Mouse (Mus musculus) forebrain, postnatal 0 days (tissue): ENCODE measurements at regions not wholly inside any gene's neighbourhood (a gene's known extent, or its start where the extent isn't known, plus 50 kb on each side); places are given as distances from the start of the nearest gene placed in this dataset.

Source experiments
- ATAC-seq: fragments of 200-750 bp; cut with Nextera tagmentation; 2 replicates; pipeline ENCODE4 v1.8.0; 2017; ENCODE audit warnings: mild to moderate bottlenecking, moderate library complexity
- DNase-seq: peaks from one replicate; pipeline ENCODE4 v3.0.0-alpha.2; 2015
- H3K27ac ChIP-seq: fragments of 300-500 bp; sonication (generic); 2 replicates; pipeline ENCODE4 v1.5.1; 2014; ENCODE audit warnings: low read depth, mild to moderate bottlenecking, antibody characterized with exemption, low read length, moderate library complexity, mixed read lengths
- H3K27me3 ChIP-seq: fragments of 300-500 bp; sonication (generic); 2 replicates; pipeline ENCODE4 v1.6.1; 2014; ENCODE audit warnings: mild to moderate bottlenecking, low read length, mixed read lengths; ENCODE audit not compliant: insufficient read depth
- H3K36me3 ChIP-seq: fragments of 300-500 bp; sonication (generic); 2 replicates; pipeline ENCODE4 v1.6.1; 2014; ENCODE audit warnings: mild to moderate bottlenecking, moderate library complexity; ENCODE audit not compliant: insufficient read depth
- H3K4me1 ChIP-seq: fragments of 300-500 bp; sonication (generic); 2 replicates; pipeline ENCODE4 v1.6.1; 2014; ENCODE audit warnings: antibody characterized with exemption; ENCODE audit not compliant: insufficient read depth
- H3K4me2 ChIP-seq: fragments of 300-500 bp; sonication (generic); 2 replicates; pipeline ENCODE4 v1.6.1; 2014; ENCODE audit warnings: low read depth, mild to moderate bottlenecking, moderate library complexity
- H3K4me3 ChIP-seq: fragments of 300-500 bp; sonication (generic); 2 replicates; pipeline ENCODE4 v1.5.1; 2014; ENCODE audit warnings: low read depth, low read length, mixed read lengths
- H3K9ac ChIP-seq: fragments of 300-500 bp; sonication (generic); 2 replicates; pipeline ENCODE4 v1.6.1; 2014; ENCODE audit warnings: mild to moderate bottlenecking
- H3K9me3 ChIP-seq: fragments of 300-500 bp; sonication (generic); 2 replicates; pipeline ENCODE4 v1.6.1; 2016; ENCODE audit warnings: low read length
- CTCF ChIP-seq: sonication (generic); IDR thresholded peaks from 2 replicates; pipeline ENCODE4 v1.5.1; 2016; ENCODE audit warnings: antibody characterized with exemption, control low read depth, low read depth
- WGBS: fragments of 180-500 bp; shearing (Covaris S2); extraction: QIAGEN DNeasy Blood & Tissue Kit; methylation state at CpG from one replicate; pipeline ENCODE4 v1.1.7; 2014; 5-methylcytosine and 5-hydroxymethylcytosine counted together

- Histone ChIP-seq H3K9me3 (no peaks in the 10 kb centered on the region), H3K4me3 (no peak overlapping the region), H3K36me3 (no peaks in the 10 kb centered on the region), H3K4me1 (no peaks in the 10 kb centered on the region), H3K27me3 (no peaks in the 10 kb centered on the region), H3K4me2 (no peak overlapping the region), H3K27ac (no peak overlapping the region), H3K9ac (no peak overlapping the region)
- DNase-seq (no peak), ATAC-seq (no peak)
- no peak for TF ChIP-seq CTCF
- WGBS: 79% methylated on average over 2 of the region's 2 CpGs
These were observed 136.5 kb upstream of the A730009L09Rik start for GRCm38 (mm10) chr16:84378461-84378860.

DNA sequence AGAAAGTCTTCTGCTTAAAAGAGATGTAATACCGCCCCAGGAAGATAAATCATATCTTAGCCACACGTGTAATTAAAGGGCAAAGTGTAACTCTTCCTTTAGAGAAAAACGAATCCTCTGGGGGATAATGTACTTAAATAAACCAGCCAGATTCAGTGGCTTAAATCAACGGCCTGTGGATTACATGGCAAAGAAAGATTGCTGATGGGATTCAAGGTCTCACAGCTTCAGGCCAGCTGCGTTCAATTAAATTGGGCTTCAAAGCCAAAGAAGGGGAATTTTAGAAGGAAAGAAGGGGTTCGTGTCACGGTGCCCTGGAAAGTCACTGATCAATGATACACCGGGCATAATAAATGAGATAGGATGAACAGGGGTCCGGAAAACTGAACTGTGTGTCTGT, 123.2 kb upstream of the A730009L09Rik start:
- no peaks in the 10 kb centered on the region for H3K27me3 ChIP-seq
- no peak for ATAC-seq
- WGBS: 78% methylated on average over 9 of the region's 9 CpGs
- no peak overlapping the region for H3K27ac ChIP-seq
- H3K4me3 ChIP-seq: no peak overlapping the region
- H3K4me1 ChIP-seq: no peaks in the 10 kb centered on the region
- no peak overlapping the region for H3K9ac ChIP-seq
- no peaks in the 10 kb centered on the region for H3K9me3 ChIP-seq
- H3K4me2 ChIP-seq: no peak overlapping the region
- DNase-seq: no peak
- no peaks in the 10 kb centered on the region for H3K36me3 ChIP-seq
- no peak for TF ChIP-seq CTCF

DNA sequence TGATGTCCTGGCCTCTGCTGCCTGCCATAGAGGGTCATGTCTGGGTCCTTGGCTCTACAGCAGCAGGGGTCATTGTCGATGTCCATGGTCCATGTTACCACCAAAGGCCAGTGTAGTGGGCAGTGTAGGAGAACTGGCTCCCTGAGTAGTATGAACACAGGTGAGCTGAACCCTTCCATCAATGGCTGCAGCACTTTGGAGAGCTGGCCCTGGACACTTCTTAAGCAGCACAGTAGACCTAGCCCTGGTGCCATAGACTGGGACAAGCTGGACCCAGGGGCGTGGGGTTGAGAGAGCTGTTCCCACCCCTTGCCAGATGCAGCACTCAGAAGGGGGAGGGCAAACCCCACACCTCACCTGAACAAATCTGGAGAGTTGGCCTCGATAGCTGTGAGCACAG, 120.0 kb upstream of the A730009L09Rik start:
- Histone ChIP-seq H3K4me2 (no peak overlapping the region), H3K27me3 (no peaks in the 10 kb centered on the region), H3K36me3 (no peaks in the 10 kb centered on the region), H3K27ac (no peak overlapping the region), H3K4me1 (no peaks in the 10 kb centered on the region), H3K4me3 (no peak overlapping the region), H3K9ac (no peak overlapping the region), H3K9me3 (no peaks in the 10 kb centered on the region)
- no peak for TF ChIP-seq CTCF
- 83% methylated on average over 3 of the region's 3 CpGs for WGBS
- ATAC-seq: no peak
- no peak for DNase-seq

DNA sequence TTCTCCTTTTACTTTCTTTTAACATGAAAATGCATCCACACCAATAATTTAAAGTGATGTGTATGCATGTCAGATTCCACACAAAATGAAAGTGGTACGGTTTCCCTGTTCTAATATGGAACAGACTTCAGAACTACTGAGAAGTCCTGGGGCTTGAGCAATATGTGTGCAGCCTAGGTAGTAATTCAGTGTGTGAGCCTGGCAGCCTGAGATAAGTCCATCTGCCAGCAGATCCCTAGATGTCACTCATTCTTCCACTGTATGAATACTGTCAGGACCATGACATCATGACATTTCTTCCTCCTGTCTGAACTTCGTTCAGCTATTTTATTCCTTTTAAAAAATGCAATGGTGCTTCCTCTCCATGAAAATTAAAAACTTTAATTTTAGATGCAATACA, 93.3 kb upstream of the A730009L09Rik start:
- Histone ChIP-seq H3K9me3 (no peaks in the 10 kb centered on the region), H3K27me3 (no peaks in the 10 kb centered on the region), H3K4me1 (no peaks in the 10 kb centered on the region), H3K27ac (no peak overlapping the region), H3K36me3 (no peaks in the 10 kb centered on the region), H3K4me2 (no peak overlapping the region), H3K4me3 (no peak overlapping the region), H3K9ac (no peak overlapping the region)
- 91% methylated on average over 2 of the region's 2 CpGs for WGBS
- DNase-seq (no peak), ATAC-seq (no peak)
- TF ChIP-seq CTCF: no peak

DNA sequence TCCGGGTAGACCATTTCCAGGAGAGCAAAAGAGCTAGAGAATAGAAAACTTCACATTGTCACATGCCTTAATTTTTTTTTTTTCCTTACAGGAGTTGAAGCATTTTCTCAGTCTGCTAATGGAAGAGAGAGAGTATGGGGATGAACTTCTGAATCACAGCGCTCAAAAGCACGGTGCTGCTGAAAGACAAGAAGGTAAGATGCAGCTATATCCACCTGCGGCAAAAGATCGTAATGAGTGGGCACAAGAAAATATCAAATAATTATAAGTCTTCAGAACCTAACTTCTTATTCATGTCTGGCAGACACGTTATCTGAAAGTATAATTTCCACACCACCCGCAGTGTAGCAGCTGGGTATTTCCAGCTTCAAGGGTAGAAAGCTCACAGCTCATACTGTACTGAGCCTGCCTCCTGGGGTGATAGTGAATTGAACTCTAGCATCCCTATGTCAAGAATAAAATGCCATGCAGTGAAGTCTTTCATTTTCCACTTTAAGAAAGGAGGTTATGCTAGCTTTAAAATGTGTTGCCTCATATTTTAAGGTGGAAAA, 87.9 kb upstream of the A730009L09Rik start:
- Histone ChIP-seq H3K27ac (no peak overlapping the region), H3K9me3 (no peaks in the 10 kb centered on the region), H3K4me2 (no peak overlapping the region), H3K36me3 (no peaks in the 10 kb centered on the region), H3K27me3 (no peaks in the 10 kb centered on the region), H3K4me1 (no peaks in the 10 kb centered on the region), H3K9ac (no peak overlapping the region), H3K4me3 (no peak overlapping the region)
- TF ChIP-seq CTCF: no peak
- WGBS: 73% methylated on average over 7 of the region's 7 CpGs
- no peak for DNase-seq
- ATAC-seq: no peak

- no peak overlapping the region for H3K4me2 ChIP-seq
- H3K9me3 ChIP-seq: no peaks in the 10 kb centered on the region
- DNase-seq (no peak), ATAC-seq (no peak)
- H3K27me3 ChIP-seq: no peaks in the 10 kb centered on the region
- H3K4me3 ChIP-seq: no peak overlapping the region
- no peak overlapping the region for H3K9ac ChIP-seq
- H3K36me3 ChIP-seq: no peaks in the 10 kb centered on the region
- no peaks in the 10 kb centered on the region for H3K4me1 ChIP-seq
- TF ChIP-seq CTCF: no peak
- WGBS: 66% methylated on average over 2 of the region's 2 CpGs
- H3K27ac ChIP-seq: no peak overlapping the region
These were observed 58.3 kb upstream of the A730009L09Rik start for GRCm38 (mm10) chr16:84456596-84456995.

- no peaks in the 10 kb centered on the region for H3K27me3 ChIP-seq
- no peaks in the 10 kb centered on the region for H3K4me1 ChIP-seq
- H3K27ac ChIP-seq: no peak overlapping the region
- ATAC-seq (no peak), DNase-seq (no peak)
- no peak for TF ChIP-seq CTCF
- no peak overlapping the region for H3K9ac ChIP-seq
- no peak overlapping the region for H3K4me2 ChIP-seq
- 16% methylated on average over 1 of the region's 1 CpGs for WGBS
- H3K9me3 ChIP-seq: no peaks in the 10 kb centered on the region
- no peak overlapping the region for H3K4me3 ChIP-seq
- no peaks in the 10 kb centered on the region for H3K36me3 ChIP-seq
These were observed 52.8 kb upstream of the A730009L09Rik start for GRCm38 (mm10) chr16:84462150-84462549.
